23 mouse cellular contexts compared by ENCODE assay signal in genomic region chr11:61719387-61719786, GRCm38 (mm10). TPM values are rescaled to one million over a fixed set of nuclear protein-coding genes. Genes with fewer than 3 reads are reported as not detected.
"Had no signal": no experiment of that assay in that cellular context is flagged by ENCODE, and none has a peak within 500 bp of the region (broad histone marks: within the 10 kb centered on the region; RNA-seq: fewer than 3 reads in every experiment).

No protein-coding gene starts in this region.

- H3K27me3 ChIP-seq: lung, embryonic 15.5 days; midbrain, embryonic 13.5 days; midbrain, embryonic 15.5 days; neural tube, embryonic 12.5 days; stomach, embryonic 15.5 days had no signal

- H3K9ac ChIP-seq: liver, postnatal 0 days; lung, embryonic 15.5 days; midbrain, embryonic 13.5 days; midbrain, embryonic 15.5 days; neural tube, embryonic 12.5 days; stomach, embryonic 15.5 days had no signal

- H3K4me2 ChIP-seq: lung, embryonic 15.5 days; midbrain, embryonic 11.5 days; midbrain, embryonic 13.5 days; midbrain, embryonic 15.5 days; neural tube, embryonic 12.5 days; stomach, embryonic 15.5 days had no signal

- H3K36me3 ChIP-seq: lung, embryonic 15.5 days; midbrain, embryonic 13.5 days; midbrain, embryonic 15.5 days; neural tube, embryonic 12.5 days; stomach, embryonic 15.5 days had no signal

- H3K4me3 ChIP-seq: lung, embryonic 15.5 days; megakaryocyte, embryonic 14.5 days; midbrain, embryonic 13.5 days; midbrain, embryonic 15.5 days; neural tube, embryonic 12.5 days; stomach, embryonic 15.5 days had no signal

- H3K9me3 ChIP-seq: lung, embryonic 15.5 days; megakaryocyte, embryonic 14.5 days; midbrain, embryonic 13.5 days; midbrain, embryonic 15.5 days; neural tube, embryonic 12.5 days; stomach, embryonic 15.5 days had no signal

- H3K4me1 ChIP-seq: lung, embryonic 15.5 days; midbrain, embryonic 15.5 days; neural tube, embryonic 12.5 days; stomach, embryonic 15.5 days had no signal

- DNase-seq: liver, postnatal 0 days; lung, adult 2 months; lung, postnatal 14 days; lung, postnatal 36 days; right cerebral cortex, postnatal 14 days; thymus, adult 2 months; thymus, postnatal 25 days; thymus, postnatal 4 days had no signal

- ATAC-seq: liver, postnatal 0 days; lung, postnatal 0 days; midbrain, embryonic 13.5 days; midbrain, embryonic 15.5 days had no signal

- H3K27ac ChIP-seq: lung, embryonic 15.5 days; macrophage; midbrain, embryonic 13.5 days; midbrain, embryonic 15.5 days; neural tube, embryonic 12.5 days; stomach, embryonic 15.5 days; stomach, postnatal 0 days had no signal

RNA-seq across cellular contexts. Expression of gene Slc5a10, which starts 1.2 kb away (rescaled TPM):
- total RNA-seq: megakaryocyte progenitor cell, adult 5-6 weeks; midbrain, postnatal 0 days; monocyte, adult 5-6 weeks; neutrophil, adult 5-6 weeks had no signal
- polyA plus RNA-seq: liver, postnatal 0 days; lung, adult 2 months; lung, embryonic 15.5 days; macrophage; midbrain, embryonic 11.5 days; midbrain, embryonic 15.5 days; neural tube, embryonic 12.5 days; neural tube, embryonic 14.5 days; stomach, embryonic 15.5 days; stomach, postnatal 0 days had no signal

RNA-seq across cellular contexts. Expression of gene Fam83g, which starts 35.5 kb away (rescaled TPM):
- total RNA-seq: megakaryocyte progenitor cell, adult 5-6 weeks; monocyte, adult 5-6 weeks had no signal
- polyA plus RNA-seq: macrophage had no signal
